Mouse (Mus musculus): ENCODE data around the gene Macrod1.

DNA sequence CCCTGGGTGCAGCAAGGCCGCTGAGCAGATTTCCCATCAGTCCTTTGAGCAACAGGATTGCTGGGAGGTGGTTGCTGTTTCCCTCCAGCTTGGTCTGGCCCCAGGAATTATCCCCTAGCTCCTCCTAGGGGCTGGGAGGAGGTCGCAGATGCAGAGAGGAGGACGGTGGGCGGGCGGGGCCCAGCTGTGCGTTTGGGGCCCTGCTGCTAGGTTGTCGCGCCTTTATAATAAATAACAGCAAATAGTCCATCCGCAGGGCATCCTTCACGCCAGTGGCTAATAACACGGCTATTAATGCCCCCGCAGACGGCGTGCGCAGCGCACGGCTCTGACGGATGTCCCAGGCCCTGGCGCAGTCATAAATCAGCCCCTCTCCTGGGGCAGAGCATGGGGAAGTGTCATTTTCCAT lies 47.4 kb downstream of the Macrod1 start:
- TF ChIP-seq POLR2A (IDR thresholded peaks at IDR 0.05; ENCODE audit: insufficient read depth, low read length) (peak; percentile 18), CTCF (IDR thresholded peaks at IDR 0.05; ENCODE audit: low read depth, low read length) (peak; percentile 47)
